Comparison of ENCODE assay signal across 9 mouse cellular contexts in the genomic region with DNA sequence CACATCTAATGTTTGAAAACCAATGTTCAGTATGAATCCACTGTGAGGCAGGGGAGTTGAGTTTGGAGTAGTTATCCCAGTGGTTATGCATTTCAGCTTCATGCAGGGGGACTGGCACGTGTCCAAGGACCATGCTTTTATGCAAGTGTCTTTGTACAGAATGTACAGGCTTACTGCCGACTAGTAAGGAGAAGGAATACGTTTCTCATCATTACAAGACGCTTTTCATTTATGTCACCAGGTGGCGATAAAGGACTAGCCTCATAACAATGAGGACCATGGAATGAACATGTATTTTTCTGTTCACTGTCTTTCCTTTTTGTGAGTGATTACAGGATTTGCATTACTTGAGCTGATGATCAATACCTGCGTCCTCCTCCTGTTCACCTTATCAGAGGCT.
DNase-seq lines count a peak whose midpoint lies in the region; ATAC-seq lines count a peak whose summit lies in the region.
"Had no signal": no experiment of that assay in that cellular context is flagged by ENCODE, and none has a peak within 500 bp of the region (broad histone marks: within the 10 kb centered on the region; RNA-seq: fewer than 3 reads in every experiment).

No protein-coding gene starts in this region.

- no peaks in the 10 kb centered on the region for H3K27me3 ChIP-seq in hindbrain, embryonic 11.5 days (ENCODE audit: control insufficient read depth, insufficient read depth, low read length)
- no peaks in the 10 kb centered on the region for H3K27me3 ChIP-seq in hindbrain, embryonic 10.5 days (ENCODE audit: insufficient read depth, poor library complexity, severe bottlenecking)
- no peaks in the 10 kb centered on the region for H3K27me3 ChIP-seq in midbrain, embryonic 16.5 days (ENCODE audit: control insufficient read depth, insufficient read depth, low read depth, low read length)

- H3K4me2 ChIP-seq in hindbrain, embryonic 11.5 days (replicated peaks; ENCODE audit: low read depth, low read length), result no peak overlapping the region
- no peak overlapping the region for H3K4me2 ChIP-seq in midbrain, embryonic 16.5 days (ENCODE audit: low read length)

- WGBS in hindbrain, embryonic 11.5 days, result 26% methylated on average over 6 of the region's 6 CpGs
- WGBS in hindbrain, embryonic 10.5 days, result 36% methylated on average over 6 of the region's 6 CpGs
- WGBS in midbrain, embryonic 16.5 days, result 12% methylated on average over 6 of the region's 6 CpGs

- no peak overlapping the region for H3K9ac ChIP-seq in hindbrain, embryonic 11.5 days (ENCODE audit: low read depth, low read length)
- no peak overlapping the region for H3K9ac ChIP-seq in midbrain, embryonic 16.5 days (ENCODE audit: low read depth, low read length)

- no peaks in the 10 kb centered on the region for H3K9me3 ChIP-seq in hindbrain, embryonic 11.5 days (ENCODE audit: control insufficient read depth, low read length)
- H3K9me3 ChIP-seq in hindbrain, embryonic 10.5 days, result no peaks in the 10 kb centered on the region
- no peaks in the 10 kb centered on the region for H3K9me3 ChIP-seq in midbrain, embryonic 16.5 days (replicated peaks; ENCODE audit: control insufficient read depth, low read length, poor library complexity, severe bottlenecking)

- no peaks in the 10 kb centered on the region for H3K4me1 ChIP-seq in hindbrain, embryonic 11.5 days (replicated peaks; ENCODE audit: control insufficient read depth, insufficient read depth, low read length)
- no peaks in the 10 kb centered on the region for H3K4me1 ChIP-seq in hindbrain, embryonic 10.5 days (replicated peaks)
- no peaks in the 10 kb centered on the region for H3K4me1 ChIP-seq in midbrain, embryonic 16.5 days (ENCODE audit: control insufficient read depth, insufficient read depth, low read length)

- peak; percentile 61; the same call in 1 of the 2 replicates for ATAC-seq in hindbrain, embryonic 11.5 days (ENCODE audit: low FRiP score)
- ATAC-seq in inflammation-experienced regulatory T-cells, adult 6 months, result peak; percentile 71
- ATAC-seq in midbrain, embryonic 16.5 days, result peak; percentile 87

- intact Hi-C loops in left cerebral cortex, postnatal 36 days (cut with DNase I), result loop anchor here (5.0 to 10.0 kb wide), 2 partner anchors 591 to 703 kb away; no protein-coding TSS in a partner anchor

- H3K36me3 ChIP-seq in hindbrain, embryonic 11.5 days (ENCODE audit: control insufficient read depth, insufficient read depth, low read length), result no peaks in the 10 kb centered on the region
- 0 out of 2 replicates have a peak, but pooled peaks cover 4% of the 10 kb centered on the region for H3K36me3 ChIP-seq in hindbrain, embryonic 10.5 days
- H3K36me3 ChIP-seq in midbrain, embryonic 16.5 days (ENCODE audit: control insufficient read depth, insufficient read depth, low read length), result no peaks in the 10 kb centered on the region; the same call in 1 of the 2 replicates

- H3K27ac ChIP-seq in hindbrain, embryonic 11.5 days (ENCODE audit: low read depth, low read length), result no peak overlapping the region
- no peak overlapping the region for H3K27ac ChIP-seq in hindbrain, embryonic 10.5 days
- no peak overlapping the region for H3K27ac ChIP-seq in midbrain, embryonic 16.5 days (ENCODE audit: low read length)
- H3K27ac ChIP-seq: macrophage had no signal

- DNase-seq in hindbrain, embryonic 11.5 days (ENCODE audit: low spot score), result peak; percentile 75
- no peak for DNase-seq in hindbrain, embryonic 10.5 days (ENCODE audit: low spot score)
- peak; percentile 53 for DNase-seq in ZHBTc4 (ENCODE audit: low read depth, low spot score)
- DNase-seq in embryo, embryonic 9.5 days (ENCODE audit: extremely low spot score), result peak; percentile 34
- DNase-seq in left cerebral cortex, postnatal 36 days (ENCODE audit: low spot score in 2 of 2), result peak; percentile 7 to 11
- peak; percentile 6 for DNase-seq in thymus, postnatal 25 days

- H3K4me3 ChIP-seq in hindbrain, embryonic 11.5 days (ENCODE audit: low read depth, low read length), result no peak overlapping the region
- no peak overlapping the region for H3K4me3 ChIP-seq in hindbrain, embryonic 10.5 days
- no peak overlapping the region for H3K4me3 ChIP-seq in midbrain, embryonic 16.5 days (ENCODE audit: low read depth, low read length)
